Mouse (Mus musculus): Measurements from ENCODE around the gene Grin2a.

DNA sequence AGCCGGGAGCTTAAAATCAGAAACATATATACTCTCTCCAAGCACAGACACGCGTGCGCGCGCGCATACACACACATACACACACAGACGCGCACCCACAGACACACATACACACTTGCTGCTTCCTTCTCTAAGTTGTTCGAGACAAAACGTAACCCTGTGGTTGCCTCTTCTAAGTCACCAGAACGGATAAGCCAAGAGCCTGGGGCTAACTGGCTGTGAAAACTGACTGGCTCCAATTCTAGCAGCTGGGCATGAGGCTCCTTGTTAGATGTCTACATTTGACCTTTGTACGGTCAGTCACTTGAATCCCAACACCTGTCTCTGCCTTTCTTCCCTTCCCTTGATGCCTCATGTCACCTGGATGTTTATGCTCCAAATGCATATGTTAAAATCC is 452 bp upstream of the Grin2a start:
- TF ChIP-seq CTCF (IDR thresholded peaks at IDR 0.05; ENCODE audit: low read depth) (no peak), EP300 (IDR thresholded peaks at IDR 0.05; ENCODE audit: low read depth) (no peak)
